Mouse (Mus musculus): ENCODE results near the gene 1700016D06Rik. TPM values are rescaled to one million over a fixed set of nuclear protein-coding genes. Genes with fewer than 3 reads are reported as not detected.

1700016D06Rik gene
- polyA plus RNA-seq, 1 experiment from 2014 or later, result not detected

- in situ Hi-C loops (cut with MboI; ENCODE audit: low pct_unique_long_range_greater_than_20kb), result no loop called here
- ChIA-PET CTCF (no interaction called here), POLR2A (no interaction called here)
- no peak for TF ChIP-seq CTCF (IDR thresholded peaks at IDR 0.05)
- peaks cover 50% of the 10 kb centered on the region for H3K27me3 ChIP-seq
- ATAC-seq (peak; percentile 61), DNase-seq (ENCODE audit: low read depth, low spot score) (no peak)
Measured at GRCm38 (mm10) chr8:11727651-11728481, 27.0 kb upstream of the 1700016D06Rik start, which contains the start of gene Arhgef7. Gene Arhgef7, plus strand, starts transcription at chr8:11727721.

- no peak for ATAC-seq
- POLR2A ChIA-PET, result no interaction called here
- H3K27me3 ChIP-seq, result peaks cover 56% of the 10 kb centered on the region
- no peak for DNase-seq (ENCODE audit: low read depth, low spot score)
- in situ Hi-C loops (cut with MboI; ENCODE audit: low pct_unique_long_range_greater_than_20kb), result no loop called here
- CTCF ChIA-PET, result no interaction called here
- TF ChIP-seq CTCF (IDR thresholded peaks at IDR 0.05), result no peak
Measured at GRCm38 (mm10) chr8:11727273-11727650, 26.4 kb upstream of the 1700016D06Rik start.

GRCm38 (mm10) chr8:11717194-11717593, 16.3 kb upstream of the 1700016D06Rik start:
- ChIA-PET POLR2A (no interaction called here), CTCF (no interaction called here)
- ATAC-seq, result no peak
- no peak for DNase-seq (ENCODE audit: low read depth, low spot score)
- in situ Hi-C loops (cut with MboI; ENCODE audit: low pct_unique_long_range_greater_than_20kb), result no loop called here
- no peak for TF ChIP-seq CTCF (IDR thresholded peaks at IDR 0.05)
- H3K27me3 ChIP-seq, result peaks cover 18% of the 10 kb centered on the region

- no peak for DNase-seq (ENCODE audit: low read depth, low spot score)
- CTCF ChIA-PET, result interaction anchor here (0.8 to 1.2 kb wide), 2 partner anchors 10 to 11 kb away, joined by 3 read pairs; partner anchors contain the start of gene 1700016D06Rik
- no peaks in the 10 kb centered on the region for H3K27me3 ChIP-seq
- ATAC-seq, result no peak
- peak; percentile 69 for TF ChIP-seq CTCF (IDR thresholded peaks at IDR 0.05)
- POLR2A ChIA-PET, result no interaction called here
- in situ Hi-C loops (cut with MboI; ENCODE audit: low pct_unique_long_range_greater_than_20kb), result no loop called here
Measured at GRCm38 (mm10) chr8:11712244-11712643, 11.4 kb upstream of the 1700016D06Rik start.

GRCm38 (mm10) chr8:11710415-11710814, 9.6 kb upstream of the 1700016D06Rik start:
- in situ Hi-C loops (cut with MboI; ENCODE audit: low pct_unique_long_range_greater_than_20kb), result no loop called here
- DNase-seq (ENCODE audit: low read depth, low spot score) (no peak), ATAC-seq (no peak)
- TF ChIP-seq CTCF (IDR thresholded peaks at IDR 0.05), result no peak
- POLR2A ChIA-PET, result interaction anchor here (1.1 kb wide), 1 partner anchor 10 kb away, joined by 3 read pairs; the partner anchor contains the start of gene 1700016D06Rik
- no peaks in the 10 kb centered on the region for H3K27me3 ChIP-seq
- CTCF ChIA-PET, result no interaction called here

- ChIA-PET POLR2A (no interaction called here), CTCF (no interaction called here)
- ATAC-seq (no peak), DNase-seq (ENCODE audit: low read depth, low spot score) (no peak)
- no peaks in the 10 kb centered on the region for H3K27me3 ChIP-seq
- in situ Hi-C loops (cut with MboI; ENCODE audit: low pct_unique_long_range_greater_than_20kb), result loop anchor here (10.0 kb wide), 1 partner anchor 275 kb away; no protein-coding TSS in a partner anchor
- TF ChIP-seq CTCF (IDR thresholded peaks at IDR 0.05), result no peak
Measured at GRCm38 (mm10) chr8:11709542-11709941, 8.7 kb upstream of the 1700016D06Rik start.

GRCm38 (mm10) chr8:11708815-11709214, 8.0 kb upstream of the 1700016D06Rik start:
- TF ChIP-seq CTCF (IDR thresholded peaks at IDR 0.05), result no peak
- ChIA-PET CTCF (interaction anchor here (1.5 kb wide), 1 partner anchor 49 kb away, joined by 3 read pairs; no protein-coding TSS in a partner anchor), POLR2A (no interaction called here)

GRCm38 (mm10) chr8:11707701-11708100, 6.8 kb upstream of the 1700016D06Rik start:
- ChIA-PET CTCF (interaction anchor here (0.7 to 1.5 kb wide), 3 partner anchors 11 to 92 kb away, joined by 3 to 4 read pairs (median 4); no protein-coding TSS in a partner anchor), POLR2A (no interaction called here)
- no peak for TF ChIP-seq CTCF (IDR thresholded peaks at IDR 0.05)
- ATAC-seq, result peak; percentile 86
- DNase-seq (ENCODE audit: low read depth, low spot score), result peak; percentile 74
- no peaks in the 10 kb centered on the region for H3K27me3 ChIP-seq
- in situ Hi-C loops (cut with MboI; ENCODE audit: low pct_unique_long_range_greater_than_20kb), result loop anchor here (10.0 kb wide), 1 partner anchor 273 kb away; no protein-coding TSS in a partner anchor

More at GRCm38 (mm10) chr8:11708815-11709214, 8.0 kb upstream of the 1700016D06Rik start:
- in situ Hi-C loops (cut with MboI; ENCODE audit: low pct_unique_long_range_greater_than_20kb), result loop anchor here (10.0 kb wide), 1 partner anchor 274 kb away; no protein-coding TSS in a partner anchor
- no peak for DNase-seq (ENCODE audit: low read depth, low spot score)
- no peak for ATAC-seq
- H3K27me3 ChIP-seq, result no peaks in the 10 kb centered on the region

- no peak for TF ChIP-seq CTCF (IDR thresholded peaks at IDR 0.05)
- no peak for DNase-seq (ENCODE audit: low read depth, low spot score)
- ChIA-PET POLR2A (no interaction called here), CTCF (interaction anchor here (1.3 kb wide), 1 partner anchor 199 kb away, joined by 3 read pairs; no protein-coding TSS in a partner anchor)
- no peaks in the 10 kb centered on the region for H3K27me3 ChIP-seq
- in situ Hi-C loops (cut with MboI; ENCODE audit: low pct_unique_long_range_greater_than_20kb), result loop anchor here (10.0 kb wide), 1 partner anchor 271 kb away; no protein-coding TSS in a partner anchor
- ATAC-seq, result no peak
Measured at GRCm38 (mm10) chr8:11705818-11706217, 5.0 kb upstream of the 1700016D06Rik start.

- TF ChIP-seq CTCF (IDR thresholded peaks at IDR 0.05), result no peak
- H3K27me3 ChIP-seq, result no peaks in the 10 kb centered on the region
- in situ Hi-C loops (cut with MboI; ENCODE audit: low pct_unique_long_range_greater_than_20kb), result loop anchor here (10.0 kb wide), 1 partner anchor 270 kb away; no protein-coding TSS in a partner anchor
- DNase-seq (ENCODE audit: low read depth, low spot score), result no peak
- ChIA-PET CTCF (no interaction called here), POLR2A (no interaction called here)
- ATAC-seq, result no peak
Measured at GRCm38 (mm10) chr8:11704716-11705420, 4.0 kb upstream of the 1700016D06Rik start.

Measured in Patski (cell line).